Mouse (Mus musculus): ENCODE results near the gene Slc4a4. TPM values are rescaled to one million over a fixed set of nuclear protein-coding genes. Genes with fewer than 3 reads are reported as not detected.
"Not testable (repeated sequence)": the region's sequence is repeated elsewhere in the genome, so short reads cannot be mapped to it uniquely, and the experiment has no call there.

The Slc4a4 gene
- polyA plus RNA-seq, 1 experiment from 2014 or later: 1.5 TPM

DNA sequence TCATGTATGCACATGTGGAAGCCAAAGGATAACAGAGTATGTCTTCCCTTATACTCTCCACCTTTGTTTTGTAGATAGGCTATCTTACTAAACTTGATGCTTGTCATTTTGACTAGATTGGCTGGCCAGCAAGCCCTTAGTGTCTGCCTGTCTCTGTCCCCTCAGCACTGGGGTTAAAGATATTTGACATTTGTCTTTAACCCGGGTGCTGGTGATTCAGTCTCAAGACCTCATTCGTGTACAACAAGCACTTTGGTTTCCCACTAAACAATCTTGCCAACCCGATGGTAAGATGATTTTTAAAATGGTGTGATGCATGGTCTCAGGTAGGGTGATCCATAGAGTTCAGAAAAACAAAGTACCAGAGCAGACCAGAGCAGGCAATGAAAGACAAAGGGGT, 210.7 kb downstream of the Slc4a4 start:
- ATAC-seq (replicated peaks; ENCODE audit: low FRiP score) (no peak), DNase-seq (ENCODE audit: low spot score) (no peak)
- Histone ChIP-seq H3K4me2 (no peak overlapping the region), H3K27me3 (replicated peaks; ENCODE audit: control insufficient read depth, insufficient read depth, low read length) (no peaks in the 10 kb centered on the region), H3K27ac (ENCODE audit: low read depth, low read length) (no peak overlapping the region), H3K4me3 (ENCODE audit: low read depth, low read length) (no peak overlapping the region), H3K9ac (ENCODE audit: low read depth, low read length) (no peak overlapping the region), H3K4me1 (replicated peaks; ENCODE audit: control insufficient read depth, insufficient read depth, low read length) (no peaks in the 10 kb centered on the region), H3K9me3 (ENCODE audit: control insufficient read depth, low read length) (no peaks in the 10 kb centered on the region), H3K36me3 (ENCODE audit: control insufficient read depth, insufficient read depth, low read length) (no peaks in the 10 kb centered on the region)
- 80% methylated on average over 3 of the region's 3 CpGs for WGBS

DNA sequence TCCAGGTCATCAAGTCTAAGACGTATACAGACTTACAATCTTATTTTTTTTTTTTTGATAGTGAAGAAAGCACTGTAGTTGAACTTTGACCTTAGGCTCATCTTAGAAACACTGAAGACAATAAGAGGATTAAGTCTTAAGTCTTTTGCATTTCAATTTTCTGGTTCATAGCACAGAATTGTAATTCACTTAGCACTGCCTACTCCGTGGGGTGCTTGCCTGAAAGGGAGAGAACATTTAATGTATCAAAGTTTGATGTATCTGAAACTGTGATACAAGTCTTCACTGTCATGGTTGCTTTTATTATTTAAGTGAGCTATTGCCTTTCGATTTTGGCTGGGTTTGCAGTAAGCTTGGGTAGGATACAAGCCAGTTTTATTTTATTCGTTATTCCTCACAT, 211.5 kb downstream of the Slc4a4 start:
- ATAC-seq (replicated peaks; ENCODE audit: low FRiP score): no peak
- H3K36me3 ChIP-seq (ENCODE audit: control insufficient read depth, insufficient read depth, low read length): no peaks in the 10 kb centered on the region
- DNase-seq (ENCODE audit: low spot score): no peak
- no peak overlapping the region for H3K9ac ChIP-seq (ENCODE audit: low read depth, low read length)
- H3K9me3 ChIP-seq (ENCODE audit: control insufficient read depth, low read length): no peaks in the 10 kb centered on the region
- WGBS: 71% methylated on average over 4 of the region's 4 CpGs
- no peaks in the 10 kb centered on the region for H3K4me1 ChIP-seq (replicated peaks; ENCODE audit: control insufficient read depth, insufficient read depth, low read length)
- no peaks in the 10 kb centered on the region for H3K27me3 ChIP-seq (replicated peaks; ENCODE audit: control insufficient read depth, insufficient read depth, low read length)
- H3K27ac ChIP-seq (ENCODE audit: low read depth, low read length): no peak overlapping the region
- no peak overlapping the region for H3K4me2 ChIP-seq
- H3K4me3 ChIP-seq (ENCODE audit: low read depth, low read length): no peak overlapping the region

GRCm38 (mm10) chr5:89099886-89100285, 213.3 kb downstream of the Slc4a4 start:
- Histone ChIP-seq H3K4me1 (replicated peaks; ENCODE audit: control insufficient read depth, insufficient read depth, low read length) (no peaks in the 10 kb centered on the region), H3K4me2 (no peak overlapping the region), H3K36me3 (ENCODE audit: control insufficient read depth, insufficient read depth, low read length) (no peaks in the 10 kb centered on the region), H3K27ac (ENCODE audit: low read depth, low read length) (no peak overlapping the region), H3K4me3 (ENCODE audit: low read depth, low read length) (no peak overlapping the region), H3K9me3 (ENCODE audit: control insufficient read depth, low read length) (no peaks in the 10 kb centered on the region), H3K9ac (ENCODE audit: low read depth, low read length) (no peak overlapping the region), H3K27me3 (replicated peaks; ENCODE audit: control insufficient read depth, insufficient read depth, low read length) (no peaks in the 10 kb centered on the region)
- DNase-seq (ENCODE audit: low spot score) (no peak), ATAC-seq (replicated peaks; ENCODE audit: low FRiP score) (no peak)
- WGBS: 79% methylated on average over 3 of the region's 3 CpGs

DNA sequence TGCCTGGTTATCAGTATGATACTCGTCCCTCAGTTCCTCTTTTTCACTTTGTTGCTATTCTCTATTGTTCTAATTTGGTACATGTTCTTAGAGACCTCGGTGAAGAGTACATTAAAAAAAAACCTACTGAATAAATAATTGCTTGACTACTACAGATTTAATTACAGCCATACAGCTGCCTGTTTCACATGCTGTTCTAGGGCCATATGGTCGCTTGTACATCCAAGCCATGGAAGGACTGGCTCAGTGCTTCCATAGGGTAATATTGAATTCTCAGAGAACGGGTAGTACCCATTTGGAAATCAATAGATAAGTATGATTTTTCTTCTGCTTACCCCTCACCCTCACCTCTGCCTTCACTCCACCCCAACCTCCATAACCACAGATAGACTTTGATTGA, 215.9 kb downstream of the Slc4a4 start:
- Histone ChIP-seq H3K4me3 (ENCODE audit: low read depth, low read length) (no peak overlapping the region), H3K4me2 (no peak overlapping the region), H3K27ac (ENCODE audit: low read depth, low read length) (no peak overlapping the region), H3K36me3 (ENCODE audit: control insufficient read depth, insufficient read depth, low read length) (no peaks in the 10 kb centered on the region), H3K9ac (ENCODE audit: low read depth, low read length) (no peak overlapping the region), H3K4me1 (replicated peaks; ENCODE audit: control insufficient read depth, insufficient read depth, low read length) (no peaks in the 10 kb centered on the region), H3K27me3 (replicated peaks; ENCODE audit: control insufficient read depth, insufficient read depth, low read length) (no peaks in the 10 kb centered on the region), H3K9me3 (ENCODE audit: control insufficient read depth, low read length) (no peaks in the 10 kb centered on the region)
- DNase-seq (ENCODE audit: low spot score): no peak
- ATAC-seq (replicated peaks; ENCODE audit: low FRiP score): no peak
- 54% methylated on average over 4 of the region's 4 CpGs for WGBS

- DNase-seq (ENCODE audit: low spot score): no peak
- Histone ChIP-seq H3K36me3 (ENCODE audit: control insufficient read depth, insufficient read depth, low read length) (no peaks in the 10 kb centered on the region), H3K9me3 (ENCODE audit: control insufficient read depth, low read length) (no peaks in the 10 kb centered on the region), H3K27me3 (replicated peaks; ENCODE audit: control insufficient read depth, insufficient read depth, low read length) (no peaks in the 10 kb centered on the region), H3K4me2 (no peak overlapping the region), H3K4me1 (replicated peaks; ENCODE audit: control insufficient read depth, insufficient read depth, low read length) (no peaks in the 10 kb centered on the region), H3K4me3 (ENCODE audit: low read depth, low read length) (no peak overlapping the region), H3K27ac (ENCODE audit: low read depth, low read length) (no peak overlapping the region), H3K9ac (ENCODE audit: low read depth, low read length) (no peak overlapping the region)
- 81% methylated on average over 9 of the region's 9 CpGs for WGBS
- ATAC-seq (replicated peaks; ENCODE audit: low FRiP score): no peak
Observed at GRCm38 (mm10) chr5:89105346-89105745, 218.7 kb downstream of the Slc4a4 start.

- ATAC-seq (replicated peaks; ENCODE audit: low FRiP score) (no peak), DNase-seq (ENCODE audit: low spot score) (no peak)
- Histone ChIP-seq H3K4me1 (replicated peaks; ENCODE audit: control insufficient read depth, insufficient read depth, low read length) (no peaks in the 10 kb centered on the region), H3K36me3 (ENCODE audit: control insufficient read depth, insufficient read depth, low read length) (no peaks in the 10 kb centered on the region), H3K27ac (ENCODE audit: low read depth, low read length) (no peak overlapping the region), H3K9me3 (ENCODE audit: control insufficient read depth, low read length) (no peaks in the 10 kb centered on the region), H3K4me3 (ENCODE audit: low read depth, low read length) (no peak overlapping the region), H3K4me2 (no peak overlapping the region), H3K27me3 (replicated peaks; ENCODE audit: control insufficient read depth, insufficient read depth, low read length) (no peaks in the 10 kb centered on the region), H3K9ac (ENCODE audit: low read depth, low read length) (no peak overlapping the region)
Observed at GRCm38 (mm10) chr5:89106217-89106616, 219.6 kb downstream of the Slc4a4 start.

DNA sequence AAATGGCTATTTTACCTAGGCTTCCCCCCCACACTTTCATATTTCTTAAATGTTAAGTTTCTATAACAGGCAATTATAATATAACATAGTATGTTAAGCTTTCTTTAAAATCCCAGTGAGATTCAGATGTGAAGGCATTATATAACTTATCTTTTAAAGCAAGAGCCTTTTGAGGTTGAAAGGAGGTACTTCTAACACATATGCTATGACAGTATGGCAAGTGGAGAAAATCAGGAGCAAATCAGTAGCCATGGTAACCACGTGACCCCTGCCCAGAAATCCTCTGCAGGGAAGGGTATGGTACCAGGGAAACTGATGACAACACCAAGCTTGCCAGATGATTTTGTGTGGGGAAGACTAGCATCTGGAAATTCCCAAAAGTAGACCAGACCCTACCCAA, 222.2 kb downstream of the Slc4a4 start:
- Histone ChIP-seq H3K27me3 (replicated peaks; ENCODE audit: control insufficient read depth, insufficient read depth, low read length) (no peaks in the 10 kb centered on the region), H3K27ac (ENCODE audit: low read depth, low read length) (no peak overlapping the region), H3K4me2 (no peak overlapping the region), H3K4me1 (replicated peaks; ENCODE audit: control insufficient read depth, insufficient read depth, low read length) (no peaks in the 10 kb centered on the region), H3K9ac (ENCODE audit: low read depth, low read length) (no peak overlapping the region), H3K36me3 (ENCODE audit: control insufficient read depth, insufficient read depth, low read length) (no peaks in the 10 kb centered on the region), H3K9me3 (ENCODE audit: control insufficient read depth, low read length) (no peaks in the 10 kb centered on the region), H3K4me3 (ENCODE audit: low read depth, low read length) (no peak overlapping the region)
- DNase-seq (ENCODE audit: low spot score) (no peak), ATAC-seq (replicated peaks; ENCODE audit: low FRiP score) (no peak)
- WGBS: 76% methylated on average over 1 of the region's 1 CpGs

- no peak for DNase-seq (ENCODE audit: low spot score)
- no peaks in the 10 kb centered on the region for H3K27me3 ChIP-seq (replicated peaks; ENCODE audit: control insufficient read depth, insufficient read depth, low read length)
- no peak overlapping the region for H3K27ac ChIP-seq (ENCODE audit: low read depth, low read length)
- no peak overlapping the region for H3K4me3 ChIP-seq (ENCODE audit: low read depth, low read length)
- H3K4me2 ChIP-seq: no peak overlapping the region
- no peak for ATAC-seq (replicated peaks; ENCODE audit: low FRiP score)
- no peaks in the 10 kb centered on the region for H3K9me3 ChIP-seq (ENCODE audit: control insufficient read depth, low read length)
- no peaks in the 10 kb centered on the region for H3K4me1 ChIP-seq (replicated peaks; ENCODE audit: control insufficient read depth, insufficient read depth, low read length)
- H3K36me3 ChIP-seq (ENCODE audit: control insufficient read depth, insufficient read depth, low read length): no peaks in the 10 kb centered on the region
- 75% methylated on average over 2 of the region's 2 CpGs for WGBS
- H3K9ac ChIP-seq (ENCODE audit: low read depth, low read length): no peak overlapping the region
Observed at GRCm38 (mm10) chr5:89109832-89110231, 223.2 kb downstream of the Slc4a4 start.

DNA sequence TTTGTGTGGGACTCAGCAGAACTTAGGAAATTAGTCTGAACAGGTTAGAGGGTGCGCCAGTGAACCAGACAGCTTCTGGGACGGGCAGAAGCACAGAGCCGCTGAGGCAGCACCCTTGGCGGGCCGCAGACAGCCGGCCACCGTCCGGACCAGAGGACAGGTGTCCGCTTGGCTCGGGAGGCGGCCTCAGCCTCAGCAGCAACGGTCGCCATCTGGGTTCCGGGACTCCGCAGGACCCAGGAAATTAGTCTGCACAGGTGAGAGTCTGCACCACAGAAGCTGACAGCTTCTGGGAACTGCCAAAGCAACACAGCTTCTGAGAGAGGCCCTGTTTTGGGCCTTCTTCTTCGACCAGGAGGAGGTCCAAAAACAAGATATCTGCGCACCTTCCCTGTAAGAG, 225.4 kb downstream of the Slc4a4 start:
- H3K9ac ChIP-seq (ENCODE audit: low read depth, low read length); H3K9me3 ChIP-seq (ENCODE audit: control insufficient read depth, low read length); H3K4me1 ChIP-seq (replicated peaks; ENCODE audit: control insufficient read depth, insufficient read depth, low read length); H3K4me2 ChIP-seq; H3K27ac ChIP-seq (ENCODE audit: low read depth, low read length); ATAC-seq (replicated peaks; ENCODE audit: low FRiP score); DNase-seq (ENCODE audit: low spot score); H3K27me3 ChIP-seq (replicated peaks; ENCODE audit: control insufficient read depth, insufficient read depth, low read length); H3K36me3 ChIP-seq (ENCODE audit: control insufficient read depth, insufficient read depth, low read length); H3K4me3 ChIP-seq (ENCODE audit: low read depth, low read length): not testable (repeated sequence)
- WGBS: 85% methylated on average over 10 of the region's 17 CpGs
